Mouse (Mus musculus): Measurements from ENCODE around the gene Gm5134. TPM values are rescaled to one million over a fixed set of nuclear protein-coding genes. Genes with fewer than 3 reads are reported as not detected.

The Gm5134 gene
- polyA plus RNA-seq, 1 experiment from 2014 or later: 0.08 TPM

GRCm38 (mm10) chr10:75941042-75941824 is 13.1 kb upstream of the Gm5134 start:
- Histone ChIP-seq H3K4me2 (no peak overlapping the region), H3K36me3 (peaks cover 16% of the 10 kb centered on the region), H3K4me3 (replicated peaks) (no peak overlapping the region), H3K4me1 (replicated peaks) (peaks cover 57% of the 10 kb centered on the region), H3K9ac (0 out of 2 replicates have a peak overlapping the region, but pooled peaks have one; percentile 85), H3K9me3 (replicated peaks) (no peaks in the 10 kb centered on the region), H3K27ac (peak overlapping the region; percentile 95), H3K27me3 (peaks cover 6% of the 10 kb centered on the region)
- DNase-seq (no peak), ATAC-seq (ENCODE audit: low read depth) (no peak)
- WGBS (ENCODE audit: insufficient replicate concordance): 78% methylated on average over 9 of the region's 9 CpGs

- Histone ChIP-seq H3K4me3 (replicated peaks) (no peak within 1 kb of the TSS), H3K27ac (no peak within 1 kb of the TSS), H3K36me3 (peaks cover 5% of the 10 kb centered on the region), H3K9me3 (replicated peaks) (no peaks in the 10 kb centered on the region), H3K4me1 (replicated peaks) (peaks cover 40% of the 10 kb centered on the region), H3K4me2 (no peak within 1 kb of the TSS), H3K27me3 (peaks cover 12% of the 10 kb centered on the region), H3K9ac (no peak within 1 kb of the TSS)
- ATAC-seq (ENCODE audit: low read depth) (no peak), DNase-seq (no peak)
- WGBS (ENCODE audit: insufficient replicate concordance): 60% methylated on average over 15 of the region's 15 CpGs
Measured at GRCm38 (mm10) chr10:75942736-75943477, 11.4 kb upstream of the Gm5134 start, which contains the start of gene Vpreb3. Vpreb3 (plus strand) TSS chr10:75943057.

GRCm38 (mm10) chr10:75944066-75944772 is 10.1 kb upstream of the Gm5134 start:
- H3K4me2 ChIP-seq: no peak overlapping the region
- no peak for ATAC-seq (ENCODE audit: low read depth)
- H3K9me3 ChIP-seq (replicated peaks): no peaks in the 10 kb centered on the region
- peaks cover 25% of the 10 kb centered on the region for H3K27me3 ChIP-seq
- peaks cover 2% of the 10 kb centered on the region; the same call in 1 of the 2 replicates for H3K36me3 ChIP-seq
- no peak overlapping the region for H3K27ac ChIP-seq
- no peak for DNase-seq
- no peak overlapping the region for H3K9ac ChIP-seq
- no peak overlapping the region for H3K4me3 ChIP-seq (replicated peaks)
- H3K4me1 ChIP-seq (replicated peaks): peaks cover 31% of the 10 kb centered on the region
- WGBS (ENCODE audit: insufficient replicate concordance): 49% methylated on average over 11 of the region's 11 CpGs

GRCm38 (mm10) chr10:75945213-75945612 is 9.1 kb upstream of the Gm5134 start:
- no peak overlapping the region for H3K4me3 ChIP-seq (replicated peaks)
- peaks cover 35% of the 10 kb centered on the region for H3K27me3 ChIP-seq
- no peak overlapping the region for H3K27ac ChIP-seq
- 81% methylated on average over 7 of the region's 7 CpGs for WGBS (ENCODE audit: insufficient replicate concordance)
- no peaks in the 10 kb centered on the region for H3K9me3 ChIP-seq (replicated peaks)
- no peak overlapping the region for H3K4me2 ChIP-seq
- H3K36me3 ChIP-seq: no peaks in the 10 kb centered on the region
- peaks cover 21% of the 10 kb centered on the region for H3K4me1 ChIP-seq (replicated peaks)
- no peak overlapping the region for H3K9ac ChIP-seq
- DNase-seq (no peak), ATAC-seq (ENCODE audit: low read depth) (no peak)

GRCm38 (mm10) chr10:75945896-75946295 is 8.4 kb upstream of the Gm5134 start:
- Histone ChIP-seq H3K4me3 (replicated peaks) (no peak overlapping the region), H3K27ac (no peak overlapping the region), H3K36me3 (no peaks in the 10 kb centered on the region), H3K4me1 (replicated peaks) (peaks cover 21% of the 10 kb centered on the region), H3K4me2 (no peak overlapping the region), H3K9ac (no peak overlapping the region), H3K9me3 (replicated peaks) (no peaks in the 10 kb centered on the region), H3K27me3 (peaks cover 42% of the 10 kb centered on the region)
- no peak for DNase-seq
- ATAC-seq (ENCODE audit: low read depth): no peak
- 70% methylated on average over 7 of the region's 7 CpGs for WGBS (ENCODE audit: insufficient replicate concordance)

- Histone ChIP-seq H3K4me2 (no peak overlapping the region), H3K9ac (no peak overlapping the region), H3K4me1 (replicated peaks) (peaks cover 21% of the 10 kb centered on the region), H3K9me3 (replicated peaks) (no peaks in the 10 kb centered on the region), H3K36me3 (no peaks in the 10 kb centered on the region), H3K27me3 (peaks cover 48% of the 10 kb centered on the region), H3K4me3 (replicated peaks) (no peak overlapping the region), H3K27ac (no peak overlapping the region)
- WGBS (ENCODE audit: insufficient replicate concordance): 60% methylated on average over 5 of the region's 5 CpGs
- ATAC-seq (ENCODE audit: low read depth) (no peak), DNase-seq (no peak)
Measured at GRCm38 (mm10) chr10:75948079-75948478, 6.2 kb upstream of the Gm5134 start.

GRCm38 (mm10) chr10:75949053-75950045 is 5.0 kb upstream of the Gm5134 start:
- H3K9ac ChIP-seq: no peak overlapping the region
- ATAC-seq (ENCODE audit: low read depth): no peak
- peaks cover 22% of the 10 kb centered on the region for H3K4me1 ChIP-seq (replicated peaks)
- no peak overlapping the region for H3K4me3 ChIP-seq (replicated peaks)
- peaks cover 57% of the 10 kb centered on the region for H3K27me3 ChIP-seq
- H3K4me2 ChIP-seq: no peak overlapping the region
- no peak overlapping the region for H3K27ac ChIP-seq
- 66% methylated on average over 22 of the region's 22 CpGs for WGBS (ENCODE audit: insufficient replicate concordance)
- no peak for DNase-seq
- no peaks in the 10 kb centered on the region for H3K36me3 ChIP-seq
- no peaks in the 10 kb centered on the region for H3K9me3 ChIP-seq (replicated peaks)

- peak; percentile 37 for ATAC-seq (ENCODE audit: low read depth)
- Histone ChIP-seq H3K36me3 (no peaks in the 10 kb centered on the region), H3K4me2 (peak overlapping the region; percentile 63), H3K4me1 (replicated peaks) (peaks cover 22% of the 10 kb centered on the region), H3K27me3 (peaks cover 60% of the 10 kb centered on the region), H3K9ac (peak overlapping the region; percentile 30; the same call in 1 of the 2 replicates), H3K27ac (no peak overlapping the region), H3K9me3 (replicated peaks) (no peaks in the 10 kb centered on the region), H3K4me3 (replicated peaks) (peak overlapping the region; percentile 45)
- 6% methylated on average over 23 of the region's 23 CpGs for WGBS (ENCODE audit: insufficient replicate concordance)
- no peak for DNase-seq
Measured at GRCm38 (mm10) chr10:75950791-75951210, 3.5 kb upstream of the Gm5134 start.

GRCm38 (mm10) chr10:75951424-75952050 is 2.8 kb upstream of the Gm5134 start:
- Histone ChIP-seq H3K9ac (no peak overlapping the region), H3K4me3 (replicated peaks) (peak overlapping the region; percentile 45), H3K36me3 (no peaks in the 10 kb centered on the region), H3K4me1 (replicated peaks) (peaks cover 22% of the 10 kb centered on the region), H3K9me3 (replicated peaks) (no peaks in the 10 kb centered on the region), H3K27ac (no peak overlapping the region), H3K27me3 (peaks cover 58% of the 10 kb centered on the region), H3K4me2 (peak overlapping the region; percentile 63)
- no peak for DNase-seq
- WGBS (ENCODE audit: insufficient replicate concordance): 3% methylated on average over 13 of the region's 13 CpGs
- peak; percentile 21; the same call in 1 of the 2 replicates for ATAC-seq (ENCODE audit: low read depth)

- Histone ChIP-seq H3K4me3 (replicated peaks) (no peak overlapping the region), H3K4me2 (no peak overlapping the region), H3K27ac (no peak overlapping the region), H3K9me3 (replicated peaks) (no peaks in the 10 kb centered on the region), H3K36me3 (no peaks in the 10 kb centered on the region), H3K9ac (no peak overlapping the region), H3K4me1 (replicated peaks) (0 out of 2 replicates have a peak, but pooled peaks cover 4% of the 10 kb centered on the region), H3K27me3 (no peaks in the 10 kb centered on the region)
- WGBS (ENCODE audit: insufficient replicate concordance): 77% methylated on average over 10 of the region's 10 CpGs
- ATAC-seq (ENCODE audit: low read depth): no peak
- DNase-seq: no peak
Measured at GRCm38 (mm10) chr10:75973846-75974245, 19.5 kb downstream of the Gm5134 start.
